Mouse (Mus musculus) hindbrain, postnatal 0 days (tissue): Measurements from ENCODE around the gene Rfx4. TPM values are rescaled to one million over a fixed set of nuclear protein-coding genes. Genes with fewer than 3 reads are reported as not detected.

ENCODE experiments used
- ATAC-seq: fragments of 200-750 bp; cut with Nextera tagmentation; 2 replicates; pipeline ENCODE4 v1.8.0; 2017; ENCODE audit warnings: mild to moderate bottlenecking, moderate TSS enrichment, moderate library complexity
- DNase-seq: peaks from one replicate; pipeline ENCODE4 v3.0.0-alpha.2; 2015; ENCODE audit warnings: low spot score
- H3K27ac ChIP-seq: fragments of 300-500 bp; sonication (generic); 2 replicates; pipeline ENCODE4 v1.5.1; 2014; ENCODE audit warnings: mild to moderate bottlenecking
- H3K27me3 ChIP-seq: fragments of 300-500 bp; sonication (generic); 2 replicates; pipeline ENCODE4 v1.6.1; 2014; ENCODE audit warnings: low read length, mixed read lengths; ENCODE audit not compliant: insufficient read depth
- H3K36me3 ChIP-seq: fragments of 300-500 bp; sonication (generic); 2 replicates; pipeline ENCODE4 v1.6.1; 2014; ENCODE audit warnings: low read length, mixed read lengths; ENCODE audit not compliant: insufficient read depth
- H3K4me1 ChIP-seq: fragments of 300-500 bp; sonication (generic); 2 replicates; pipeline ENCODE4 v1.6.1; 2014; ENCODE audit warnings: antibody characterized with exemption, low read length, mixed read lengths; ENCODE audit not compliant: insufficient read depth
- H3K4me2 ChIP-seq: fragments of 300-500 bp; sonication (generic); 2 replicates; pipeline ENCODE4 v1.6.1; 2014; ENCODE audit warnings: low read depth, mild to moderate bottlenecking, low read length, moderate library complexity, mixed read lengths
- H3K4me3 ChIP-seq: fragments of 300-500 bp; sonication (generic); 2 replicates; pipeline ENCODE4 v1.5.1; 2014; ENCODE audit warnings: low read length
- H3K9ac ChIP-seq: fragments of 300-500 bp; sonication (generic); replicated peaks from 2 replicates; pipeline ENCODE4 v1.6.1; 2014; ENCODE audit warnings: mild to moderate bottlenecking, low read length, moderate library complexity, mixed read lengths
- H3K9me3 ChIP-seq: fragments of 300-500 bp; sonication (generic); 2 replicates; pipeline ENCODE4 v1.6.1; 2016; ENCODE audit warnings: low read length, mixed read lengths
- CTCF ChIP-seq: IDR thresholded peaks from 2 replicates; pipeline ENCODE4 v1.5.1; 2016; ENCODE audit warnings: antibody characterized with exemption, control low read depth, low read depth
- WGBS: fragments of 180-500 bp; shearing (Covaris S2); extraction: QIAGEN DNeasy Blood & Tissue Kit; methylation state at CpG from one replicate; pipeline ENCODE4 v1.1.7; 2014; 5-methylcytosine and 5-hydroxymethylcytosine counted together
- polyA plus RNA-seq: library from polyadenylated mRNA; unstranded; fragments of >200 nt; fragmentation: Nextera tagmentation; extraction: Ambion mirVana; gene quantifications from 2 replicates; pipeline ENCODE4 v1.2.1, GENCODE M21; 2015
- total RNA-seq: library from RNA; depleted of rRNA; stranded (reverse); fragments of >200 nt; gene quantifications from 2 replicates; pipeline ENCODE4 v1.2.3, GENCODE M21; 2014

The Rfx4 gene
- total and polyA plus RNA-seq, 2 experiments from 2014 or later: 16.1 to 16.7 TPM

GRCm38 (mm10) chr10:84879823-84880571 is 124.1 kb downstream of the Rfx4 start:
- no peak overlapping the region for H3K4me3 ChIP-seq
- no peaks in the 10 kb centered on the region for H3K27me3 ChIP-seq
- H3K4me2 ChIP-seq: no peak overlapping the region
- H3K9me3 ChIP-seq: no peaks in the 10 kb centered on the region
- no peaks in the 10 kb centered on the region for H3K4me1 ChIP-seq
- no peak overlapping the region for H3K9ac ChIP-seq
- no peaks in the 10 kb centered on the region for H3K36me3 ChIP-seq
- 45% methylated on average over 9 of the region's 9 CpGs for WGBS
- no peak overlapping the region for H3K27ac ChIP-seq
- no peak for DNase-seq
- no peak for ATAC-seq
- no peak for TF ChIP-seq CTCF

DNA sequence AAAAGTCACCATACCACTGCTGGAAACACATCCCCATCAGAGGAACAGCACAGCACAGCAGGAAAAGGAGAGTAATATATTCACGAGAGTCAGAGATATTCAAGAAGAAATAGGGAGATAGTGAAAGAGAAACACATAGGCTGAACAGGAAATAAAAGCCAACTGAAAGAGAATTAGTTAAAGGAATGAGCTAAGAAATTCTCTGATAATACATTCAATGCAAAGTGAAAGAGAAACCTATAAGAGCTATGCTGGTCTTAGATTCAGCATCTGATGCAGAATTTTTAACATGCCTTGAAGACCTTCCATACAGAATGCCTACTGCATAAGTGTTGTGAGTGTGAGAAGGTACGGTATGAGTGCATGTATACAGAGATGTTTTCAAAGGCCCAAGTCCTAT is 126.7 kb downstream of the Rfx4 start:
- Histone ChIP-seq H3K9me3 (no peaks in the 10 kb centered on the region), H3K36me3 (no peaks in the 10 kb centered on the region), H3K4me2 (no peak overlapping the region), H3K4me3 (no peak overlapping the region), H3K27me3 (no peaks in the 10 kb centered on the region), H3K4me1 (no peaks in the 10 kb centered on the region), H3K27ac (no peak overlapping the region), H3K9ac (no peak overlapping the region)
- no peak for ATAC-seq
- no peak for DNase-seq
- no peak for TF ChIP-seq CTCF
- WGBS: 90% methylated on average over 2 of the region's 2 CpGs

DNA sequence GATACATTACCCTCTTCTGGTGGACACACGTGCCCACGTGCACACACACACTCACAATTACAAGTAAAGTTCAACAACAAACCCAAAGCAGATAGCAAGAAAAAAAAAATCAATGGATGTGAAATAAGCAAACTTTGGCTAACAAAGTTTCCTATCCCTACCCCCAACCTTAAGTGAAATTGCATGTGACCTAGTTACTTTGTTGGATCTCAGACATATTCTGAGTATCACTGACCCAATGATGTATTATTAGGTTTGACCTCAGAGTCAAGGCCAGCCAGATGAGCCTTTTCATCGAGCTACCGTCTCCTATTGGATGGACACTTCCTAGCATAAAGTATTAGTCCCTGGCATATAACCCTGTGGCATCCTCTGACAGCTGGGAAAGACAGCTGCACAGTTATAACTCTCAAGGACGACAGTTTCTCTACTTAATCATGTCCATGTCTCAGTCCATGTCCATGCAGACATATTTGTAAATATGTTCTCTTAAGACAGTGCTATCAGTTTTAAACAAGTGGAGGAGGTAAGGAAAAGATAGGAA is 129.6 kb downstream of the Rfx4 start:
- DNase-seq (no peak), ATAC-seq (no peak)
- whole genome bisulfite sequencing: 66% methylated on average over 5 of the region's 5 CpGs
- no peaks in the 10 kb centered on the region for H3K27me3 ChIP-seq
- H3K4me2 ChIP-seq: no peak overlapping the region
- H3K4me1 ChIP-seq: no peaks in the 10 kb centered on the region
- no peak overlapping the region for H3K9ac ChIP-seq
- TF ChIP-seq CTCF: no peak
- no peak overlapping the region for H3K4me3 ChIP-seq
- H3K36me3 ChIP-seq: no peaks in the 10 kb centered on the region
- no peak overlapping the region for H3K27ac ChIP-seq
- no peaks in the 10 kb centered on the region for H3K9me3 ChIP-seq

- Histone ChIP-seq H3K9ac (no peak overlapping the region), H3K9me3 (no peaks in the 10 kb centered on the region), H3K4me3 (no peak overlapping the region), H3K27me3 (no peaks in the 10 kb centered on the region), H3K27ac (no peak overlapping the region), H3K4me1 (no peaks in the 10 kb centered on the region), H3K36me3 (no peaks in the 10 kb centered on the region), H3K4me2 (no peak overlapping the region)
- DNase-seq (no peak), ATAC-seq (no peak)
- no peak for TF ChIP-seq CTCF
- 47% methylated on average over 6 of the region's 6 CpGs for WGBS
Observed at GRCm38 (mm10) chr10:84886221-84886627, 130.4 kb downstream of the Rfx4 start.

DNA sequence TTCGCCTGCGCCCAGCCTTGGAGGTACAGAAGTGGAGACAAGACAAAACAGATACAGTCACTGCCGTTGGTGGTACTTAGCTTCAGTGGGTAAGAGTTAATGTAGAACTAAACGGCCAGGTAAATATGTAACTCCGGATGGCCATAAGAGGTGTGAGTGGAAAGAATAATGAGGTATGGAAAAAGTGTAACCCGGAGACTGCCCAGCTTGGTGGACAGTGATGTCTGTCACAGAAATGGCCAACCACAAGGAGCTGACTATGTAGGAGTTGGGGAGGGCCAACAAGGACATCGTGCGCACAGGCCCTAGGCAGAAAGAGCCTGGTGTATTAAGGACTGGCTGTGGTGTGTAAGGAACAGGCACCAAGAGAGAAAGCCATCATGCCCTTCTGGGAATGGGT is 130.9 kb downstream of the Rfx4 start:
- WGBS: 84% methylated on average over 8 of the region's 8 CpGs
- no peak overlapping the region for H3K4me3 ChIP-seq
- no peaks in the 10 kb centered on the region for H3K36me3 ChIP-seq
- H3K4me2 ChIP-seq: no peak overlapping the region
- H3K4me1 ChIP-seq: no peaks in the 10 kb centered on the region
- H3K27me3 ChIP-seq: no peaks in the 10 kb centered on the region
- no peak overlapping the region for H3K27ac ChIP-seq
- TF ChIP-seq CTCF: no peak
- no peaks in the 10 kb centered on the region for H3K9me3 ChIP-seq
- no peak for ATAC-seq
- no peak for DNase-seq
- H3K9ac ChIP-seq: no peak overlapping the region

DNA sequence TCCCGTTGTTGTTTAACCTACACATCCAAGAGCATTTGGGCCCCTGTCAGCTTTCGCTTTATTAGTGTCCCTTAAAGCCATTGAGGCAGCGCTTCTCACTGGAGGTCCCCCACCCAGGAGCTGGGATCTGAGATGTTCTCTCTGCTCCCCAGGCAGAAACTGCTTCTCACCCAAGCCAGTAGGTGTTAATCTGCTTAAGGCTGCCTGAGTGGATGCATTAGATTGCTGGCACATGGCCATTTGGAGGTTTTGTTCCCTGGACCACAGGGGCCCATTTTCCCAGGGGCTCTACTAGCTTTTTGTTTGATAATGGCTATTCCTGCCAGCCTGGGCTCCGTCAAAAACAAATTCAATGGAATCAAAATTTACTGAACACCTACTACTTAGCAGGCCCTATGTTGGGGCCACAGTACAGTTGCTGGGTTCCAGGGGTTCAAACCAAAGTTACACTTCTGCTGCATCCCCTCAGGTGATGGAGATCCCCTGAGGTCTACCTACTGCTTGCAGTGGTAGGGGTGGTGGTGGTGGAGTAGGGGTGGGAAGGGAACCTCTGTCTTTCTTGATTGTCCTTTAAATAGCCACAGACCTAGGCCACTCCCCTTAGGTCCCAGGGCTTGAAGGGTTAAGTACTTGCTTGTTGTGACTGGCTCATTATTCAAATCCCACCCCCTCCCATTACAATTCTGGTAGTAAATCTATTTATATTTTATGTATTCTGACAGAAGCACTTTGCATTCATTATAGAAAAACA is 133.4 kb downstream of the Rfx4 start:
- peak; percentile 53 for DNase-seq
- TF ChIP-seq CTCF: no peak
- Histone ChIP-seq H3K9me3 (no peaks in the 10 kb centered on the region), H3K9ac (no peak overlapping the region), H3K36me3 (no peaks in the 10 kb centered on the region), H3K27me3 (no peaks in the 10 kb centered on the region), H3K27ac (no peak overlapping the region), H3K4me3 (no peak overlapping the region), H3K4me1 (no peaks in the 10 kb centered on the region), H3K4me2 (no peak overlapping the region)
- no peak for ATAC-seq
- WGBS: 53% methylated on average over 4 of the region's 4 CpGs
